Mouse (Mus musculus): ENCODE measurements at regions not wholly inside any gene's neighbourhood (a gene's known extent, or its start where the extent isn't known, plus 50 kb on each side); places are given as distances from the start of the nearest gene placed in this dataset.

DNA sequence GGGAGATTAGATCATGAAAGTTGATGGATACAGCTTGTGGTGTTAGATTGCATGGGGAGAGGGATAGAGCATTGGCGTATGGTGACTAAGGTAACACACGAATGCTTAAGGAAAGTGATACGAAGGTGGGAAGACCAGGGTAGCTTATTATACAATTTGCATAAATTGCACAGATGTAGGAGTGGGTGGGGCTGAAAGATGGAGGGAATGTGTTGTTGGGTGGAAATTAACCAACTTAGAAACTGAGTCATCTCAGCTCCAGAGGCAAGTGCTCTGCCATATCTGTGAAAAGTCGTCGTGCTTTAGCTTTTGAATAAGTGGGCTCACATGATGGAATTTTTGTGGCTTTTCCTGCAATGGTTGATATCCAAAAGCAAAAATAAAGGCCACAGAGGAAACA is 404.8 kb upstream of the Frg1 start:
- no peak for TF ChIP-seq CTCF (conservative IDR thresholded peaks at IDR 0.05; ENCODE audit: insufficient read depth, insufficient read length, low read depth, low read length)
- TF ChIP-seq POLR2A (IDR thresholded peaks at IDR 0.05; ENCODE audit: low read depth, low read length), result no peak

Data from kidney, adult 2 months (tissue).